Mouse (Mus musculus): ENCODE measurements around the gene Foxa1. TPM values are rescaled to one million over a fixed set of nuclear protein-coding genes. Genes with fewer than 3 reads are reported as not detected.
A peak's percentile ranks its signal among the peaks of the same experiment; 100 is the strongest.

Gene Foxa1
- polyA plus RNA-seq, 1 experiment from 2014 or later, result 1.5 TPM

DNA sequence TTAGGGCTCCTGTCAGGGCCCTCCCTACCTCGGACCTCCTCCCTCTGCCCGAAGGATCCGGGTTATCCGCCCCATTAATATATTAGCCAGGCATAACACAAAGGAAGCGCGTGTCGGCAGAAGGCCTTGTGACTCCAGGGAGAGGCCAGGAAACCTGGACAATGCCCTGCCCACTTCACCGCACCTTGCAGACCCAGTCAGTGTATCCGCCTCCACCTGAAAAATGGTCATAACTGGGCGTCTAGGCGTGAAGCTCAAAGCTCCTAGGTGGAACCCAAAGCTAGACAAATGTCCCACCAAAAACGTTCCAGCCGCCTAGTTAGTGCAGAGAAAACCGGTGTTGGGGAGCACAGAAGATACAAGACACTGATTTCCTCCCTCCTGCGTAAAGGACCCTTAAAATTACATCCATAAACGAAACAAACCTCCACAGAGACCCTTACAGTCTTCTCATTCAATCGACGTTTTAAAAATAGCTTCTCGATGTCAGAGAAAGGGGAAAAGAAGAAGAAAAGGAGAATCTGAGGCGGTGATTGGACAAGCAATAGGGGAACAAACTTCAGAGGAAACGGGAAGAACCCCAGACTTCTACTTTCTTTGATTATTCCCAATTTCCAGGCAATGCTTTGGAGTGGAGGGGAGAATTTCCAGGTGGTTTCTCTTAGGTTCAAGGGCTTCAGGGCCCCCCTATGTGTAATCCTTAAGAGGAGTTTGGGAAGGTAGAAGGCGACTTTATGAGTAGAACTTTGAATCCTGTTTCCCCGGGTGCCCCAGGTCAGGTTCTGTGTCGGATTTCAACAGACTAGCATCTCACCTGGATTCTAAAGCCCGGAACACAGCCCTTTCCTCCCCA lies 10.4 kb downstream of the Foxa1 start:
- H3K27ac ChIP-seq (ENCODE audit: low read depth, low read length), result no peak overlapping the region
- H3K9me3 ChIP-seq (ENCODE audit: control insufficient read depth, low read length), result no peaks in the 10 kb centered on the region
- WGBS, result under 1% methylated on average over 25 of the region's 25 CpGs
- H3K36me3 ChIP-seq (ENCODE audit: control insufficient read depth, insufficient read depth, low read length), result no peaks in the 10 kb centered on the region
- peak; percentile 32; the same call in 1 of the 2 replicates for ATAC-seq (ENCODE audit: low FRiP score, low TSS enrichment)
- peaks cover 90% of the 10 kb centered on the region for H3K27me3 ChIP-seq (ENCODE audit: control insufficient read depth, insufficient read depth, low read length)
- no peak overlapping the region for H3K4me3 ChIP-seq (ENCODE audit: low read length)
- H3K4me1 ChIP-seq (ENCODE audit: control insufficient read depth, insufficient read depth, low read length), result no peaks in the 10 kb centered on the region; the same call in 1 of the 2 replicates
- H3K9ac ChIP-seq (ENCODE audit: low read depth, low read length), result no peak overlapping the region
- H3K4me2 ChIP-seq (replicated peaks; ENCODE audit: low read depth, low read length), result no peak overlapping the region

DNA sequence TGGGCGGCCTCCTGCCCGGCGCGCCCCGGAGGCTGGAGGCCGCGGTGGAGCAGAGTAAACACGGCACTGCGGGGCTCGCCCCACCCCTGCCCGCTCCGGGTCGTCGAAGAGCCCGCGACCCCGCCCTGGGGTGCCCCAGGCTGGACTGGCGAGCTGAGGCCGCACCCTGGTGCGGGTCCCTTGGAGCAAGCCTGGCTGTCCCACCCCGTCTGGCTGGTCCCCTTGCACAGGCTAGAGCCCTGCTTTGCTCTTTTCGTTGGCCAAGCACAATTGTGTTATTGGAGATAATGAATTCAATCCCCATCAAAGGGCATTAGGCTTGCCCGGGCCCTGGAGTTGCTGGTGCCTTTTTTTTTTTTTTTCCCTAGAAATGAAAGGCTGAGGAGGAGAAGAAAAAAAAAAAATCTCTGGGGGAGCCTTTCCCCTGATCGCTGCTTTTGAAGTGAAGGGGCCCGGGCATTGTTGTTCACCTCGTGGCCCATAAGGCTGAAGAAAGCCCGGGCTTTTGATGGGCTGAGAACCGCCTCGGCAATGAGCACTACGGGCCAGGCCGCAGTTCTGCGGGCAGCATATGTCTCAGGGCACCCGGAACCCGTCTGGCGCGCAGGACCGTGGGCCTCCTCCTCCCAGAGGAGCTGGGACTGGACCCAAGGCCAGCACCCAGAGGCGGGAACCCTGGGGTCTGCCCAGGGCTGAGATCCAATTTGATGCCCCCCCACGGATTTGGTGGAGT lies 11.7 kb downstream of the Foxa1 start:
- no peak overlapping the region for H3K4me3 ChIP-seq (ENCODE audit: low read length)

DNA sequence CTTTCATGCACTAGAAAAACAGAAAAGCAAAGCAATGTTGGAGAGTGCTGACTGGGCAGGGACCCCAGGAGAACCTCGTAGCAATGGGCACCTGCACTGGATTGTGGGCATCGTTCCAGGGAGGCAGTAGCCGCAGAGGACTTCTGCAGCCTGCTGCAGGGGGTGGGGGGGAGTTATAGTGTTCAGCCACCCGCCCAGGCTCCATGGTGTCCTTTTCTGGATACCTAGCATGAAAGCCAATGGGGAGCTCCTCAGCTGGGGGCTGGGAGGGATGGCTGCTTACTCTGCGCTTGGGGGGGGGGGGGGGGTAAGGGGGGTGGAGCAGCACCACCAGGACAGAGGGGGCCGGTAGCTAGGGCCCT lies 12.2 kb downstream of the Foxa1 start:
- Histone ChIP-seq H3K27ac (ENCODE audit: low read depth, low read length) (no peak overlapping the region), H3K4me3 (ENCODE audit: low read length) (no peak overlapping the region), H3K4me1 (ENCODE audit: control insufficient read depth, insufficient read depth, low read length) (no peaks in the 10 kb centered on the region; the same call in 1 of the 2 replicates), H3K4me2 (replicated peaks; ENCODE audit: low read depth, low read length) (no peak overlapping the region), H3K36me3 (ENCODE audit: control insufficient read depth, insufficient read depth, low read length) (no peaks in the 10 kb centered on the region), H3K9ac (ENCODE audit: low read depth, low read length) (0 out of 2 replicates have a peak overlapping the region, but pooled peaks have one; percentile 18), H3K9me3 (ENCODE audit: control insufficient read depth, low read length) (no peaks in the 10 kb centered on the region), H3K27me3 (ENCODE audit: control insufficient read depth, insufficient read depth, low read length) (peaks cover 85% of the 10 kb centered on the region)
- no peak; the same call in 1 of the 2 replicates for ATAC-seq (ENCODE audit: low FRiP score, low TSS enrichment)
- 1% methylated on average over 4 of the region's 6 CpGs for WGBS

More for the DNA sequence above, 11.7 kb downstream of the Foxa1 start:
- Histone ChIP-seq H3K9me3 (ENCODE audit: control insufficient read depth, low read length) (no peaks in the 10 kb centered on the region), H3K36me3 (ENCODE audit: control insufficient read depth, insufficient read depth, low read length) (no peaks in the 10 kb centered on the region), H3K4me2 (replicated peaks; ENCODE audit: low read depth, low read length) (no peak overlapping the region), H3K9ac (ENCODE audit: low read depth, low read length) (0 out of 2 replicates have a peak overlapping the region, but pooled peaks have one; percentile 18), H3K4me1 (ENCODE audit: control insufficient read depth, insufficient read depth, low read length) (no peaks in the 10 kb centered on the region; the same call in 1 of the 2 replicates), H3K27me3 (ENCODE audit: control insufficient read depth, insufficient read depth, low read length) (peaks cover 91% of the 10 kb centered on the region), H3K27ac (ENCODE audit: low read depth, low read length) (no peak overlapping the region)
- peak; percentile 61 for ATAC-seq (ENCODE audit: low FRiP score, low TSS enrichment)
- whole genome bisulfite sequencing, result 1% methylated on average over 37 of the region's 39 CpGs

DNA sequence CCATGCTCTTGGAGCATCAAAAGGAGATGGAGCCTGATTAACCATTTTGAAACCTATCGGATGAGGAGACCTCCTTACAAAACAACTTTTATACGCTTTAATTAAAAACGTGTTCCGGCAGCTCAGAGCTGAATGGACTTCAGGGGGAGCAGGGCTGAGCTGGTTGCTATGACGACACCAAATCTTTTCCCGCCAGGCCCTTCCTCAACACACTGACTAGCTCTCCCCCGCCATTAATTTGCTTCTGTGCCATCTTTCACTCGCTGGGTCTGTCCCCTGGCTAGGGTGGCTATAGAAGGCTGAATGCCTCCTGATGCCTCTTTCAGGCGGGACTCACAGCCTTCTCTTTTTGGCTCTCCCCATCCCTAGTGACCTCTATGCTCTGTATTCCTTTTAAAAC lies 16.2 kb downstream of the Foxa1 start:
- 22% methylated on average over 9 of the region's 9 CpGs for WGBS
- H3K27me3 ChIP-seq (ENCODE audit: control insufficient read depth, insufficient read depth, low read length), result peaks cover 50% of the 10 kb centered on the region
- no peak overlapping the region for H3K4me3 ChIP-seq (ENCODE audit: low read length)
- H3K27ac ChIP-seq (ENCODE audit: low read depth, low read length), result no peak overlapping the region
- no peak overlapping the region for H3K9ac ChIP-seq (ENCODE audit: low read depth, low read length)
- no peaks in the 10 kb centered on the region for H3K4me1 ChIP-seq (ENCODE audit: control insufficient read depth, insufficient read depth, low read length)
- ATAC-seq (ENCODE audit: low FRiP score, low TSS enrichment), result no peak
- no peaks in the 10 kb centered on the region for H3K36me3 ChIP-seq (ENCODE audit: control insufficient read depth, insufficient read depth, low read length)
- H3K4me2 ChIP-seq (replicated peaks; ENCODE audit: low read depth, low read length), result no peak overlapping the region
- H3K9me3 ChIP-seq (ENCODE audit: control insufficient read depth, low read length), result no peaks in the 10 kb centered on the region

DNA sequence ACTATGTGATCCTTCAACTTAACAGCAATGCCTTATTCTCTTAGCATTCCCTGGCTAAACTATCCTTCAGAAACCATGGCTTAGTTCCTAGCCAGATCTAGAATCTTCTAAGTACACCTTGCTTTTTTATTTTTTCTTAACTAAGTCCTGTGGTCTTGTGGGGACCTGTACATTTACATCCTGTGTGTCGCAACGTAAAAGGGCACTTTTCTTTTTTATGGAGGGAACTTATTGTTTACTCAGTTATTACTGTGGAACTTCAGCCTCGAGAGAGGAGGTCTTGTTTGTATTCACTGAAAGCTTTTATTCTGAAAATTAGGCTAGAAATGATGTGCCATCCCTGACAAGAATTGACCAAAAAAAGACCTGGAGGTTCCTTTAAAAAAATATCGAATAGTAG lies 18.4 kb downstream of the Foxa1 start:
- H3K4me1 ChIP-seq (ENCODE audit: control insufficient read depth, insufficient read depth, low read length), result no peaks in the 10 kb centered on the region
- no peak overlapping the region for H3K9ac ChIP-seq (ENCODE audit: low read depth, low read length)
- no peak overlapping the region for H3K4me2 ChIP-seq (replicated peaks; ENCODE audit: low read depth, low read length)
- peaks cover 29% of the 10 kb centered on the region for H3K27me3 ChIP-seq (ENCODE audit: control insufficient read depth, insufficient read depth, low read length)
- H3K27ac ChIP-seq (ENCODE audit: low read depth, low read length), result no peak overlapping the region
- 76% methylated on average over 4 of the region's 4 CpGs for WGBS
- H3K9me3 ChIP-seq (ENCODE audit: control insufficient read depth, low read length), result no peaks in the 10 kb centered on the region
- ATAC-seq (ENCODE audit: low FRiP score, low TSS enrichment), result no peak
- H3K4me3 ChIP-seq (ENCODE audit: low read length), result no peak overlapping the region
- H3K36me3 ChIP-seq (ENCODE audit: control insufficient read depth, insufficient read depth, low read length), result no peaks in the 10 kb centered on the region

DNA sequence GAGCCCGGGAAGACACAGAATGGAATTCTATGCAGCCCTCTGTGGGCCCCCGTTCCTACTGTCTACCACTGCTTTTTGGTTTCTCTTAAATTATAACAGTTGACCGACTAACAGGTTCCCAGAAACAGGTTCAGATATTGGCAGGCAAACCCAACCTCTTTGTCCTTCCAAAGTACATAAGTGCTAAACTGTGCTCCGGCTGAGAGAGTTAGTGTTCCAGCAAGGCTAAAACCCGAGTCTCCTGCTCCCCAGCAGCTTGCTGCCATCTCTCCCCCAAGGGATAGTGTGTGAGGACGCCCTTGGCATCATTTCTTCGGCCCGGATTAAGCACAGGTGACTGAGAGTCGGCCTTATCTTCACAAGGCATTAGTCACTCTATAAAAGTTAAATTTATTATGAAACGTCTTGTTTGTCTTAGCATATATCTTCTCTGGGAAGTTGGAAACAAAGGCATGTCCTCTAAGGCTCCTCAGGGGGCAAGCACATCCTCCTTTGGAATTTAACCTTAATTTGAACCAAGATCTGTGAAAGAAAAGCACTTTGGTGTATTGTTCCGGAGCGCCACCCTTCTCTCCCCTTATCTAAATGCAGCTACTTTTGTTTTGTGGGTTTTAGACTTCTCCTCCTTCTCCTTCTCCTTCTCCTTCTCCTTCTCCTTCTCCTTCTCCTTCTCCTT lies 30.9 kb downstream of the Foxa1 start:
- WGBS, result 45% methylated on average over 12 of the region's 12 CpGs
- Histone ChIP-seq H3K9ac (ENCODE audit: low read depth, low read length) (no peak overlapping the region), H3K4me1 (ENCODE audit: control insufficient read depth, insufficient read depth, low read length) (no peaks in the 10 kb centered on the region), H3K36me3 (ENCODE audit: control insufficient read depth, insufficient read depth, low read length) (no peaks in the 10 kb centered on the region), H3K27ac (ENCODE audit: low read depth, low read length) (no peak overlapping the region), H3K4me2 (replicated peaks; ENCODE audit: low read depth, low read length) (no peak overlapping the region), H3K27me3 (ENCODE audit: control insufficient read depth, insufficient read depth, low read length) (no peaks in the 10 kb centered on the region), H3K4me3 (ENCODE audit: low read length) (no peak overlapping the region), H3K9me3 (ENCODE audit: control insufficient read depth, low read length) (no peaks in the 10 kb centered on the region)
- no peak for ATAC-seq (ENCODE audit: low FRiP score, low TSS enrichment)

DNA sequence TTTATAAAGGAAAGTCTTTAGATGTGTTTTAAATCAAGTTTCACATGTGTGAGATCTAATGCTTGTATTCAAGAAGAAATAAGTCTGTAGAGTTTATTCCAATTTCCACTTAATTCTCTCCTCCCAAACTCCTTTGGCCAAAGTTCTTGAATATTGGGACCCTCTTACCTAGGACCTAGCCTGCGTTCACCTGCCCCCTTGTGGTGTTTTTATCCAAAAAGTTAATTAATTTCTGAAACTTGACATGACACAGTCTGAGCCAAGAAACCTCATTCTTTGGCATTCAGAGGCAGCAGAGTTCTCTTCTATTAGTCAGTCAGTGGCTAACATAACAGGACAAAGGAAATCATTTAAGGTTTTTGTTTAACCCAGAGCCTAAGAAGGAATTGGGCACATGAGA lies 32.2 kb downstream of the Foxa1 start:
- no peaks in the 10 kb centered on the region for H3K9me3 ChIP-seq (ENCODE audit: control insufficient read depth, low read length)

DNA sequence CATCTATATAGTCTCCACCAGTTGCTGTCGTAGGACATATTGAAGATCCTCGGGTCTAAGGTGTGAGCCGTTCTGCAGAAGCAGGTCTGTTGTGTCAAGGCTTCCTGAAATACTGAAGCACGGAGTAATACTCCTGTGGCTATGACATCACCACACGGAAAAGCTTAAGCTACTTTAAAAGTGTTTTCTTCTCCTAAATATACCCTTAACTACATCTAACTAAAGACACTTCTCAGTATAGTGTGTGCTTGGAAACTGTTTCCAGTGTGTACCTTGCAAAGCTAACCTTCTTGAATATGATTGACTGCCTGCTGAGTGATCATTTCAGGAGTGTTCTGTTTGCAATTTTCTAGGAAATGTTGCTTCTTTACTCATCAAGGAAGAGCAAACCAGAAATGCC lies 35.2 kb downstream of the Foxa1 start:
- Histone ChIP-seq H3K36me3 (ENCODE audit: control insufficient read depth, insufficient read depth, low read length) (no peaks in the 10 kb centered on the region), H3K9me3 (ENCODE audit: control insufficient read depth, low read length) (no peaks in the 10 kb centered on the region), H3K27ac (ENCODE audit: low read depth, low read length) (no peak overlapping the region), H3K9ac (ENCODE audit: low read depth, low read length) (no peak overlapping the region), H3K27me3 (ENCODE audit: control insufficient read depth, insufficient read depth, low read length) (no peaks in the 10 kb centered on the region), H3K4me1 (ENCODE audit: control insufficient read depth, insufficient read depth, low read length) (no peaks in the 10 kb centered on the region), H3K4me2 (replicated peaks; ENCODE audit: low read depth, low read length) (no peak overlapping the region), H3K4me3 (ENCODE audit: low read length) (no peak overlapping the region)
- ATAC-seq (ENCODE audit: low FRiP score, low TSS enrichment), result no peak
- 86% methylated on average over 5 of the region's 5 CpGs for WGBS

More for the DNA sequence above, 32.2 kb downstream of the Foxa1 start:
- Histone ChIP-seq H3K4me3 (ENCODE audit: low read length) (no peak overlapping the region), H3K4me1 (ENCODE audit: control insufficient read depth, insufficient read depth, low read length) (no peaks in the 10 kb centered on the region), H3K9ac (ENCODE audit: low read depth, low read length) (no peak overlapping the region), H3K36me3 (ENCODE audit: control insufficient read depth, insufficient read depth, low read length) (no peaks in the 10 kb centered on the region), H3K27ac (ENCODE audit: low read depth, low read length) (no peak overlapping the region), H3K4me2 (replicated peaks; ENCODE audit: low read depth, low read length) (no peak overlapping the region), H3K27me3 (ENCODE audit: control insufficient read depth, insufficient read depth, low read length) (no peaks in the 10 kb centered on the region)
- ATAC-seq (ENCODE audit: low FRiP score, low TSS enrichment), result no peak
- 44% methylated on average over 1 of the region's 1 CpGs for WGBS

All from kidney, embryonic 14.5 days (tissue).